Mouse (Mus musculus) ES-CJ7 (cell line): Measurements from ENCODE around the gene Cdkal1.

Experiments used
- DNase-seq: peaks from one replicate; pipeline ENCODE4 v3.0.0; 2011; ENCODE audit warnings: low read depth, low spot score

The Cdkal1 gene

GRCm38 (mm10) chr13:29810780-29811179 lies 44.7 kb downstream of the Cdkal1 start:
- DNase-seq, result no peak

GRCm38 (mm10) chr13:29808383-29808782 lies 47.1 kb downstream of the Cdkal1 start:
- no peak for DNase-seq

- DNase-seq, result no peak
These were observed 47.5 kb downstream of the Cdkal1 start for GRCm38 (mm10) chr13:29807930-29808329.

- no peak for DNase-seq
These were observed 48.6 kb downstream of the Cdkal1 start for GRCm38 (mm10) chr13:29806871-29807270.

- DNase-seq, result no peak
These were observed 50.2 kb downstream of the Cdkal1 start for GRCm38 (mm10) chr13:29805296-29805695.

DNA sequence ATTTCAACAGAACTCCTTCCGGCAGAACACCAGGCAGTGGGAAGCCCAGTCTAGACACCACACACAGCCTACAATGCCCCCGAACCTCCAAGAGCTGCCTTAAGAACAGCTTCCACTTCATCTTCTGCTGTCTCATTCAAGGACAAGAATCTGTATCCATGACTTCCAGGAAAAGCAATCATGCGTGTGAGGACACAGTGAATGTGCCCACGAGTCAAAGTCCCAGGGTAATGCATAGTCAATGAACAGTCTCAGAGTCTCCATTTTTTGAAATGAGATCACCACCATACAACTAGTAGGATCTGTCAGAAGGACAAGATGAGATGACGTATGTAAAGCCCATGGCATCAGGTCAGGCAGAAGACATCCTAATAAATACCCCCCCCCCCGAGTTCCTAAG lies 51.4 kb downstream of the Cdkal1 start:
- no peak for DNase-seq

GRCm38 (mm10) chr13:29802699-29803098 lies 52.8 kb downstream of the Cdkal1 start:
- DNase-seq, result no peak

- DNase-seq, result no peak
These were observed 55.4 kb downstream of the Cdkal1 start for GRCm38 (mm10) chr13:29800078-29800477.

- DNase-seq, result no peak
These were observed 63.4 kb downstream of the Cdkal1 start for GRCm38 (mm10) chr13:29792112-29792511.

GRCm38 (mm10) chr13:29791439-29791838 lies 64.0 kb downstream of the Cdkal1 start:
- no peak for DNase-seq

- DNase-seq, result no peak
These were observed 68.5 kb downstream of the Cdkal1 start for GRCm38 (mm10) chr13:29786984-29787383.

- no peak for DNase-seq
These were observed 70.6 kb downstream of the Cdkal1 start for GRCm38 (mm10) chr13:29784894-29785293.

- no peak for DNase-seq
These were observed 74.1 kb downstream of the Cdkal1 start for GRCm38 (mm10) chr13:29781332-29781731.

DNA sequence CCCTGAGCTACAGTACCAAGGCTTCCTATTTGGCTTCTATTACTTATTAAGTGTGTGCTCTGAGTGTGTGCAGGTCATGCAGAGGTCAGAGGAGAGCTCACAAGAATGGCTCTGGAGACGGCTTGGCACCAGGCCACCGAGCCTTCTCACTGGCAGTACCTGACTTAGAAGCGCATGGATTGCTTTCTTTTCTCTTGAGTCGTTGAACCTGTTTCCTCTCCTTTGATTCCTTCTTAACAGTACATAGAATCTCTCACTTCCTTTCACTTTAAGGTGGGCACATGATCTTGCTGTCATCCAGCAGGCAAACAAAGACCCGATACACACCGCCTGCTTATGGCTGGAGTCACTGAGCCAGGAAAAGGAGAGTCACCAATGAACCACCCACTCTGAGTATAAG lies 74.8 kb downstream of the Cdkal1 start:
- DNase-seq, result no peak

DNA sequence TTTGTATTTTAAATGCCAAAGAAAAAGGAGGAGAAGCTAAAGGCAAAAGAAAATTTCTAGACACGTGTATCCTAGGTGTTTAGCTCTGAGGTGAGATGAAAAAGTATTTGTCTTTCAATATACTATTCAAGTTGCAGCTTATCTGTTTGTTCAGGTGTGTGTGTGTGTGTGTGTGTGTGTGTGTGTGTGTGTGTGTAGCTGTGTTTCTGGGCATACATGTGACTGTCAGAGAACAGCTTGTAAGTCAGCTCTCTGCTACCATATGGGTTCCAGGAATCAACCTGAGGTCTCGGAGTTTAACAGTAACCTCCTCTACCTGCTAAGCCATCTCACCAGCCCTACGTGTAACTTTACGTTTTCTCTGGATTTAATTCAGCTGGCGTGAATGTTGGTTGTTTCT lies 76.0 kb downstream of the Cdkal1 start:
- no peak for DNase-seq

DNA sequence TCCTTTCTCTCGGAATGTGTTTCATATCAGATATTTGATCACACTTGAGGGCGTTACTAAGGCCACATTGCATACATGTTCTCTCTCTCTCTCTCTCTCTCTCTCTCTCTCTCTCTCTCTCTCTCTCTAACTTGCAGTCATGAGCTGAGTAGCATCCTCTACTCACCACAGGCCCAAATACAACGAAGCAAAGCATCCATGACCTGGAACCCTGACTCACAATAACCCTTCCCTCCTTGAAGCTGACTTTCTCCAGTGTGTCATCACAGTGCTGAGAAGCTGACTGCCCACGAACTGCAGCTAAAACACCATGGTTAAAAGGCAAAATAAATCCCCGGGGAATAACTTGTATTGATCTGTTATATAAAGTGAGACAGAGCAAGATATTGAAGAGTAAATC lies 76.4 kb downstream of the Cdkal1 start:
- DNase-seq, result no peak

GRCm38 (mm10) chr13:29778124-29778523 lies 77.3 kb downstream of the Cdkal1 start:
- DNase-seq, result no peak

- peak; percentile 8 for DNase-seq
These were observed 78.2 kb downstream of the Cdkal1 start for GRCm38 (mm10) chr13:29777225-29777624.

DNA sequence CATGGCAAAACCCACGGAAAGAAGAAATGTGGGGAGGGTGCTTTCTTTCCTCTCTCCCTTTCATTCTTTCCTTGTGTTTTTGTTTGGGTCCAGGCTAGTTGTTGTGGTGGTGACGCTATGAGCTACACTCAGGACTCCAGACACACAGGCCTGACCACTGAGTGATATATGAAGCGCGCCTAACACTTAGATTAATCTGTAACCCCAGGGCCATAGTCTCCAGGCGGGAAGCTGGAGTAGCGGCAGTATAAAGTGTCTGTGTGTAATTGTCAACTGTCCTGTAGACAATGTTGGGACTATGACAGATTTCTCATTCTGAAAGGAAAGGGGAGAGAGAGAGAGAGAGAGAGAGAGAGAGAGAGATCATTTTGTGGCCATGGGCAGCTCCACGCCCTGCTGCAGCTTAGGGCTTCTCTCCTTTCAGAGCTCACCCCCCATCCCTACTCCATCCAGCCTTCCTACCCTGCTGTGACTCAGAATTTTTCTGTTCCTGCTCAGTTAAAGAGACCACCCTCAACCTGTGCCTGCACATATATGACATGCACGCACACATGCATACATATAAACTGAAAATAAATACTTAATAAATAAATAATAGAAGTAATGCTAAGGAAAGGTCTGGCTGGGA lies 79.8 kb downstream of the Cdkal1 start:
- no peak for DNase-seq

- peak; percentile 5 for DNase-seq
These were observed 81.9 kb downstream of the Cdkal1 start for GRCm38 (mm10) chr13:29773563-29773962.

DNA sequence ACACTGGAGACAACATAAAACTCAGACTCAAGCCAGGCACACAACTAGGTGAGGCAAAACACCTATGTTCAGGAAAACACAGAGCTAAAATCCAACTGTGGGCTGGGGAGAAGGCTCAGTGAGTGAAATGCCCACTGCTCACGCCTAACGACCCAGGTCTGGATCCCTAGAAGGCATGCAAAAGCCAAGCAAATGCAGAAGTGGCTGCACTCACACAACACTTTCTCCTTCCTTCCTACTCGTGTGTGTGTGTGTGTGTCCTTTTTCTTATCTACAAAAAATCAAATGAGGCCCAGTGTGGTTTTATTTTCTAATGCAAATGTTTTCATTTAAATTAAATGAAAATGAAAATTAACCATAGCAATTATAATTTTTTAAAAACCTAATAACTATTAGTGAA lies 82.5 kb downstream of the Cdkal1 start:
- DNase-seq, result no peak

DNA sequence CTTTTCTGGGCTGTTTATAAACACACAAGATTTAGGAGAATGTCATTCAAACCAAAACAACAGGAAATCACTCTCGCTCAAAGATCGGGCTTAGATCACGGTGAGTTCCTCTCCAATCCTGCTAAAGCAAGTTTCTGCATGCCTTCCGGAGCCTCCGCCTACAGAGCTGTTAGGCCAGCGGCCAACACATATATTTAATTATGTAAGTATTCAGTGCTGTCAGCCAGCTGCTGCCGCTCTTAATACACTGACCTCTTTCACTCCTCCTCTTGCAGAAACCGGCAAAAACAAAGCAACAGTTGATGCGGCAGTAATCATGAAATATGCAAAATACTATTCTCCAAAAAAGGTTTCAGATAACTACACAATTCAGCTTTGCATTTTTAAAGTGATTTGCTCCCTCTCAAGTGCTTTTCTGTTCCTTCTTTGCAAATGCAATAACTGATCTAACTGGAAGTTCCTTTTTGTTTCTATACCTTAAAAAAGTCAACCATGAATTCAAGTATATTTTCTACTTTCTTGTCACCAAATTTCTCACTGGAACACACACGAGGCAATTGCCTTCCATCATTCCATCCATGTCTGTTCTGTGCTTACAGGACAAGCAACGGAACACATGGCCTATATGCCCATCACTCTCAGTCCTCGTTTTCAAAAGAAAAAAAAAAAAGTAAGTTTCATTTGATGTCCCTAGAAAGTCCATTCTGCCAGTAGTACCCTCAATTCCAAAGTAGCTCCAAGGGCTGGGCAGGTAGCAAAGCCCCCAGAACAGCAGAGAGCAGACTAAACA lies 85.6 kb downstream of the Cdkal1 start:
- peak; percentile 21 for DNase-seq

DNA sequence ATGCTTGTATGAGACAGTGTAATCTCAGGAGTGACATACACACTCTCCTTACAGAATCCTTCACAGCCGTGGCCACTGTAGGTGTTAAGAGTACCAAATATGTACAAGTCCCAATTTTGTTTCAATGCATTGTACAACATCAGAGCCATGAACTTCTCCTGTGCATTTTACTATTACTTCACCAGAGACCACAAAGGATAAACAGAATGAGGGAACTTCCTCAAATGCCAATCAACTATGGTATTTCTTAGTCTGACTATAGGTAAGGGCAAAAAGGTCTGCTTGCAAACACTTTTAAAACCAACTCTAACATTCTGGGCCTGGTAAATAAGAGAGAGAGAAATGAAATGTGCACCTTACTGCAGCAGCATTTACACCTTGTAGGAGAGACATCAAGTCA lies 87.4 kb downstream of the Cdkal1 start:
- no peak for DNase-seq
